Mouse (Mus musculus) lung, postnatal 0 days (tissue): ENCODE results near the gene Zfand3. TPM values are rescaled to one million over a fixed set of nuclear protein-coding genes. Genes with fewer than 3 reads are reported as not detected.
A peak's percentile ranks its signal among the peaks of the same experiment; 100 is the strongest.

ENCODE experiments used
- ATAC-seq: fragments of 200-750 bp; cut with Nextera tagmentation; 2 replicates; pipeline ENCODE4 v1.8.0; 2017; ENCODE audit warnings: moderate library complexity
- DNase-seq: peaks from one replicate; pipeline ENCODE4 v3.0.0-alpha.2; 2016; ENCODE audit warnings: low spot score
- H3K27ac ChIP-seq: fragments of 300-500 bp; sonication (generic); 2 replicates; pipeline ENCODE4 v1.5.1; 2014; ENCODE audit warnings: antibody characterized with exemption, mild to moderate bottlenecking, low read length, mixed read lengths
- H3K27me3 ChIP-seq: fragments of 300-500 bp; sonication (generic); replicated peaks from 2 replicates; pipeline ENCODE4 v1.6.1; 2014; ENCODE audit warnings: low read length, mixed read lengths; ENCODE audit not compliant: insufficient read depth
- H3K36me3 ChIP-seq: fragments of 300-500 bp; sonication (generic); 2 replicates; pipeline ENCODE4 v1.6.1; 2014; ENCODE audit warnings: low read length, mixed read lengths; ENCODE audit not compliant: insufficient read depth
- H3K4me1 ChIP-seq: fragments of 300-500 bp; sonication (generic); 2 replicates; pipeline ENCODE4 v1.6.1; 2014; ENCODE audit warnings: antibody characterized with exemption, low read depth, low read length, mixed read lengths; ENCODE audit not compliant: insufficient read depth
- H3K4me2 ChIP-seq: fragments of 300-500 bp; sonication (generic); replicated peaks from 2 replicates; pipeline ENCODE4 v1.6.1; 2014; ENCODE audit warnings: low read depth, mild to moderate bottlenecking, low read length, moderate library complexity, mixed read lengths
- H3K4me3 ChIP-seq: fragments of 300-500 bp; sonication (generic); 2 replicates; pipeline ENCODE4 v1.5.1; 2014; ENCODE audit warnings: low read depth, low read length
- H3K9ac ChIP-seq: fragments of 300-500 bp; sonication (generic); replicated peaks from 2 replicates; pipeline ENCODE4 v1.6.1; 2014; ENCODE audit warnings: low read depth, mild to moderate bottlenecking
- H3K9me3 ChIP-seq: fragments of 300-500 bp; sonication (generic); 2 replicates; pipeline ENCODE4 v1.6.1; 2016; ENCODE audit warnings: low read length, mixed read lengths
- CTCF ChIP-seq: IDR thresholded peaks from 2 replicates; pipeline ENCODE4 v1.5.1; 2016; ENCODE audit warnings: antibody characterized with exemption, mild to moderate bottlenecking
- EP300 ChIP-seq: IDR thresholded peaks from 2 replicates; pipeline ENCODE4 v1.6.1; 2016; ENCODE audit warnings: antibody characterized with exemption, mild to moderate bottlenecking, control low read depth
- WGBS: fragments of 180-500 bp; shearing (Covaris S2); extraction: QIAGEN DNeasy Blood & Tissue Kit; methylation state at CpG from one replicate; pipeline ENCODE4 v1.1.7; 2014; 5-methylcytosine and 5-hydroxymethylcytosine counted together
- polyA plus RNA-seq: library from polyadenylated mRNA; unstranded; fragments of >200 nt; fragmentation: Nextera tagmentation; extraction: Ambion mirVana; gene quantifications from 2 replicates; pipeline ENCODE4 v1.2.1, GENCODE M21; 2015

Zfand3 gene
- 52.1 and 54.6 TPM in 2 replicates for polyA plus RNA-seq

DNA sequence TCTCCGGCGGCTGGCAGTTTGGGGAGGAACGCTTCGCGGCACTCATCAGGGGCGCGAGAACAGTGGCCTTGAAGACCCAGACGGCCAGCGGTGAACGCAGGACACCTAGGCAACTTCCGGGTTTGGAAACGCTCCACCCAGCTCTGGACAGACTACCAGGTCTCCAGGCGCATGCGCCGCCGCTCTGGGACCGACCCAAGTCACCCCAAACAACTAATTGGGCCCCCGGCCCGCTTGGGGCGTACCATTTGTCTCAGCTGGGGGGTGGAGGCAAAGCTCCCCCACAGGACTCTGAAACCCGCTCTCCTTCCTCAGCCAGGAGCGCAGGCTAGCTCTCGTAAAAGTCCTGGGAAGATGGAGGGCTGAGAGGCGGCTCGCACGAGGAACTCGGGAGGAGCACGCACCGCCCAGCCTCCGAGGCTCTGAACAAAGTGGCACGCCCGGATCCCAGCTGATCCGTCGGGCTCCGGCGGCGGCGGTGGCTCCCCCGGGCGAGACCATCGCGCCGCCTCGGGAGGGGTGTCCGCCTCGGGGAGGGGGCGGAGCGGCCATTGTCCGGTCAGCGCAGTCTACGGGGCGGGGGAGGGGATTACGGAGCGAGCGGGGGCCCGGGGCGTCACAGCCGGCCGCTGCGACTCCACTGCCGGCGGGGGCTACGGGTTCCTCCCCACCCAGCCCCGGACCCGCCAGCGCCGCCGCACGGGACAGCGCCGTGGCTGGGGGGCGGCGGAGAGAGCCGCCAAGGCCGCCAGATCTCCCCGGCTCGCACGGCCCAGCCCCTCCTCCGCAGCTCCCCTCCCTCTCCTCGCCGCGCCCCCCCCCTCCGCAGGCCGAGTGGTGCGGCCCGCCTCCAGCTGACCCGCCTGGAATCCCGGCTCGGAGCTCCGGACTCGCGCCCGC, at the start of gene Zfand3:
Gene Zfand3 (plus strand): TSS at position 531 of the 900 bp plus-strand sequence.
- no peak; the same call in 1 of the 2 replicates for TF ChIP-seq CTCF
- TF ChIP-seq EP300, result no peak
- Histone ChIP-seq H3K4me1 (peaks cover 16% of the 10 kb centered on the region), H3K36me3 (no peaks in the 10 kb centered on the region), H3K27me3 (no peaks in the 10 kb centered on the region), H3K27ac (peak within 1 kb of the TSS; percentile 96), H3K9me3 (no peaks in the 10 kb centered on the region), H3K9ac (peak within 1 kb of the TSS; percentile 97), H3K4me3 (peak within 1 kb of the TSS; percentile 97), H3K4me2 (peak within 1 kb of the TSS; percentile 83)
- WGBS, result under 1% methylated on average over 43 of the region's 93 CpGs
- peak; percentile 94 for ATAC-seq
- peak; percentile 97 for DNase-seq

GRCm38 (mm10) chr17:29955880-29956279, 48.7 kb upstream of the Zfand3 start:
- Histone ChIP-seq H3K27me3 (no peaks in the 10 kb centered on the region), H3K4me1 (no peaks in the 10 kb centered on the region), H3K9me3 (no peaks in the 10 kb centered on the region), H3K4me2 (no peak overlapping the region), H3K27ac (no peak overlapping the region), H3K9ac (no peak overlapping the region), H3K4me3 (no peak overlapping the region), H3K36me3 (no peaks in the 10 kb centered on the region)
- WGBS, result 63% methylated on average over 8 of the region's 8 CpGs
- ATAC-seq, result no peak
- no peak for DNase-seq
- no peak for TF ChIP-seq EP300
- no peak for TF ChIP-seq CTCF

GRCm38 (mm10) chr17:29963730-29964259, 40.7 kb upstream of the Zfand3 start:
- no peaks in the 10 kb centered on the region for H3K4me1 ChIP-seq
- TF ChIP-seq CTCF (peak; percentile 23), EP300 (no peak)
- no peaks in the 10 kb centered on the region for H3K9me3 ChIP-seq
- no peak overlapping the region for H3K27ac ChIP-seq
- 7% methylated on average over 11 of the region's 11 CpGs for WGBS
- ATAC-seq (no peak; the same call in 1 of the 2 replicates), DNase-seq (peak; percentile 18)
- no peak overlapping the region for H3K9ac ChIP-seq
- no peaks in the 10 kb centered on the region for H3K27me3 ChIP-seq
- peak overlapping the region; percentile 49 for H3K4me2 ChIP-seq
- peak overlapping the region; percentile 16 for H3K4me3 ChIP-seq
- H3K36me3 ChIP-seq, result no peaks in the 10 kb centered on the region

GRCm38 (mm10) chr17:29965506-29965905, 39.0 kb upstream of the Zfand3 start:
- H3K36me3 ChIP-seq, result no peaks in the 10 kb centered on the region
- H3K27ac ChIP-seq, result no peak overlapping the region
- DNase-seq (no peak), ATAC-seq (no peak)
- H3K27me3 ChIP-seq, result no peaks in the 10 kb centered on the region
- WGBS, result 57% methylated on average over 5 of the region's 5 CpGs
- H3K9me3 ChIP-seq, result no peaks in the 10 kb centered on the region
- TF ChIP-seq CTCF (no peak), EP300 (no peak)
- no peaks in the 10 kb centered on the region for H3K4me1 ChIP-seq
- H3K9ac ChIP-seq, result no peak overlapping the region
- no peak overlapping the region for H3K4me3 ChIP-seq
- H3K4me2 ChIP-seq, result no peak overlapping the region

GRCm38 (mm10) chr17:29970037-29970555, 34.4 kb upstream of the Zfand3 start, which contains the start of gene Mdga1:
Mdga1 (minus strand) TSS chr17:29970087.
- ATAC-seq (no peak), DNase-seq (no peak)
- Histone ChIP-seq H3K27ac (no peak within 1 kb of the TSS), H3K9me3 (no peaks in the 10 kb centered on the region), H3K4me2 (no peak within 1 kb of the TSS), H3K9ac (no peak within 1 kb of the TSS), H3K36me3 (no peaks in the 10 kb centered on the region), H3K4me1 (no peaks in the 10 kb centered on the region), H3K27me3 (no peaks in the 10 kb centered on the region), H3K4me3 (no peak within 1 kb of the TSS)
- 70% methylated on average over 7 of the region's 7 CpGs for WGBS
- TF ChIP-seq EP300 (no peak), CTCF (no peak)

DNA sequence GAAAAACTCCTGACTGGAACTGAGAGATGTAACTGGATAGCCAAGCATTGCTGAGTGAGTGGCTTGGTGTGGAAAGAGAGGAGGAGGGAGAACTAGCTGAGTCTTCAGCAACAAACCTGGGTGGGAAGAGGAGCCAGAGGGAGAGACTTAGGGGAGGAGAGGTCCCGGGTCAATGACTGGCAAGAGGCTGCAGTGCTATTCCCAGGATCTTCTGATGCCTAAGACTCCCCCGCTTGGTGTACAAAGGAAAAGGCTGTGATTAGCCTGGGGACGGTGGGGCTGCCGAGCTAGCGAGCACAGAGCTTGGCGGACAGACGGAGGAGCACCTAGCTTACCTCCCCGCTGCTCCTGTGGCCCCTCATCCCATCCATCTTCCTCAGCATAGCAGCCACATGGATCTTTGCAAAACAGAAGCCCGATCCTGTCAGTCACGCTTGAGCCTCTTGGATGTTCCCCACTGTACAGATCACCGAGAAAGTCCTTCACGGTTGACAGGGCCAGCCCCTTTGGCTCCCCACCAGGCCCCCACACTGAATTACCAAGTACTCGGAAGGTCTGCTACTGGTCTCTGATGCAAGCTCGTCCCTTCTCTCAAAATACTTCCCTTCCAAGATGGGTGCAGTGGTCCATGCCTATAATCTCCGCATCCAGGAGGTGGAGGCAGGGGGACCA, 32.6 kb upstream of the Zfand3 start:
- H3K36me3 ChIP-seq, result no peaks in the 10 kb centered on the region
- H3K9ac ChIP-seq, result no peak overlapping the region
- no peaks in the 10 kb centered on the region for H3K9me3 ChIP-seq
- ATAC-seq, result no peak
- H3K4me2 ChIP-seq, result no peak overlapping the region
- TF ChIP-seq EP300 (no peak), CTCF (no peak)
- no peaks in the 10 kb centered on the region for H3K4me1 ChIP-seq
- WGBS, result 39% methylated on average over 15 of the region's 15 CpGs
- DNase-seq, result no peak
- no peak overlapping the region for H3K4me3 ChIP-seq
- no peaks in the 10 kb centered on the region for H3K27me3 ChIP-seq
- no peak overlapping the region for H3K27ac ChIP-seq
